24 mouse cellular contexts compared by ENCODE assay signal in the genomic region with DNA sequence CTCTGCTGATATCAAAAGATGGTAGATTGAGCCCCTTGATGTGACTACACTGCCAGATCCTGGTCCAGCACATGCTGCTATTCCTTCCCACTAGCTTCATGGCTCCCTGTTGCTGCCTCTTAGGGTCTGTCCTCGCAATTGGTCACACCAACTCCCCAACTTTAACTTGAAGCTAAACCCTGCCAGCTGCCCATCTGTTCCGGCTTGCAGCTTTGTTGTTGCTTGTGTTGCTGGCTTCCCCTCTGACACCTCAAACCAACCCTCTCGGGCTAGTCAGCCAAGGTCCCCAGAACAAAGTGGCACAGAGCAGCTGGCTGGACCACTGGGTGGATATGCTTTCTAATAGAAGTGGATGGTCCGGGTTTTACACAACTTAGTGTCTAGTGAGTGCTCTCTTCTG.
DNase-seq lines count a peak whose midpoint lies in the region; ATAC-seq and TF ChIP-seq lines count a peak whose summit lies in the region.
"Had no signal": no experiment of that assay in that cellular context is flagged by ENCODE, and none has a peak within 500 bp of the region (broad histone marks: within the 10 kb centered on the region; RNA-seq: fewer than 3 reads in every experiment).

No protein-coding gene starts in this region.

- H3K36me3 ChIP-seq in midbrain, postnatal 0 days (ENCODE audit: insufficient read depth, low read length), result peaks cover 21% of the 10 kb centered on the region
- no peaks in the 10 kb centered on the region for H3K36me3 ChIP-seq in midbrain, embryonic 11.5 days (ENCODE audit: control insufficient read depth, insufficient read depth, low read length)
- H3K36me3 ChIP-seq: embryonic facial prominence, embryonic 10.5 days; embryonic facial prominence, embryonic 12.5 days; forebrain, embryonic 15.5 days; G1E had no signal

- H3K4me2 ChIP-seq in midbrain, postnatal 0 days (ENCODE audit: low read depth, low read length, poor library complexity, severe bottlenecking), result no peak overlapping the region
- H3K4me2 ChIP-seq in midbrain, embryonic 11.5 days, result no peak overlapping the region
- H3K4me2 ChIP-seq: embryonic facial prominence, embryonic 12.5 days; forebrain, embryonic 13.5 days; forebrain, embryonic 15.5 days had no signal

- no peaks in the 10 kb centered on the region for H3K9me3 ChIP-seq in midbrain, postnatal 0 days (ENCODE audit: low read length)
- no peaks in the 10 kb centered on the region for H3K9me3 ChIP-seq in midbrain, embryonic 11.5 days (ENCODE audit: control insufficient read depth, low read length)
- H3K9me3 ChIP-seq: embryonic facial prominence, embryonic 10.5 days; embryonic facial prominence, embryonic 12.5 days; forebrain, embryonic 13.5 days; forebrain, embryonic 15.5 days had no signal

- H3K27me3 ChIP-seq in midbrain, postnatal 0 days (ENCODE audit: insufficient read depth, low read length), result no peaks in the 10 kb centered on the region
- H3K27me3 ChIP-seq in midbrain, embryonic 11.5 days (ENCODE audit: control insufficient read depth, insufficient read depth, low read length), result no peaks in the 10 kb centered on the region
- H3K27me3 ChIP-seq: CH12.LX; embryonic facial prominence, embryonic 12.5 days; forebrain, embryonic 13.5 days; forebrain, embryonic 15.5 days; Patski had no signal

- H3K9ac ChIP-seq in midbrain, postnatal 0 days (replicated peaks; ENCODE audit: low read length, poor library complexity, severe bottlenecking), result no peak overlapping the region
- no peak overlapping the region for H3K9ac ChIP-seq in midbrain, embryonic 11.5 days (ENCODE audit: low read length)
- H3K9ac ChIP-seq: embryonic facial prominence, embryonic 12.5 days; forebrain, embryonic 13.5 days; forebrain, embryonic 15.5 days; forebrain, postnatal 0 days had no signal

- 58% methylated on average over 4 of the region's 4 CpGs for WGBS in midbrain, postnatal 0 days
- WGBS in midbrain, embryonic 11.5 days, result 71% methylated on average over 4 of the region's 4 CpGs

- H3K4me3 ChIP-seq in layer of hippocampus, adult 2 months, result no peak overlapping the region
- no peak overlapping the region for H3K4me3 ChIP-seq in midbrain, postnatal 0 days (ENCODE audit: low read depth, low read length)
- no peak overlapping the region for H3K4me3 ChIP-seq in midbrain, embryonic 11.5 days (ENCODE audit: low read depth, low read length)
- H3K4me3 ChIP-seq: embryonic facial prominence, embryonic 10.5 days; embryonic facial prominence, embryonic 12.5 days; forebrain, embryonic 13.5 days; forebrain, embryonic 15.5 days had no signal

- no peak for TF ChIP-seq CTCF in layer of hippocampus, adult 2 months (conservative IDR thresholded peaks at IDR 0.05)
- TF ChIP-seq CTCF in midbrain, postnatal 0 days (IDR thresholded peaks at IDR 0.05), result no peak

- peak; percentile 53 to 67 for DNase-seq in cerebellum, postnatal 10 days
- DNase-seq in cerebellum, adult 11 months, result no peak
- DNase-seq in layer of hippocampus, adult 2 months (ENCODE audit: low spot score in 2 of 2), result no peak
- DNase-seq in layer of hippocampus, postnatal 36 days, result no peak
- DNase-seq in midbrain, postnatal 0 days (ENCODE audit: low spot score), result peak; percentile 65
- no peak for DNase-seq in midbrain, embryonic 11.5 days (ENCODE audit: low spot score, missing footprints)
- DNase-seq: adrenal gland, adult 8-10 months; adrenal gland, postnatal 14 days; adrenal gland, postnatal 36 days; B cell, adult 2 months; cerebellum, adult 18-20 months; cerebellum, adult 8-10 months; cerebellum, adult 9-11 months; cerebellum, postnatal 25 days; forebrain, postnatal 0 days had no signal

- peak overlapping the region; percentile 41; the same call in 1 of the 2 replicates for H3K27ac ChIP-seq in layer of hippocampus, adult 2 months
- no peak overlapping the region for H3K27ac ChIP-seq in midbrain, postnatal 0 days (ENCODE audit: low read depth, low read length)
- no peak overlapping the region for H3K27ac ChIP-seq in midbrain, embryonic 11.5 days (ENCODE audit: low read depth, low read length)
- H3K27ac ChIP-seq: embryonic facial prominence, embryonic 10.5 days; embryonic facial prominence, embryonic 12.5 days; forebrain, embryonic 13.5 days; forebrain, embryonic 15.5 days had no signal

- ATAC-seq in midbrain, postnatal 0 days (ENCODE audit: low FRiP score), result no peak
- no peak for ATAC-seq in midbrain, embryonic 11.5 days (ENCODE audit: low FRiP score)
- ATAC-seq: activated CD4-positive, CD25-positive, alpha-beta regulatory T cell, adult 4 months; CD4-positive, CD25-positive, alpha-beta regulatory T cell, adult 4 months; forebrain, embryonic 13.5 days; forebrain, embryonic 15.5 days; forebrain, postnatal 0 days; Patski had no signal

- no peaks in the 10 kb centered on the region; the same call in 1 of the 2 replicates for H3K4me1 ChIP-seq in midbrain, postnatal 0 days (ENCODE audit: insufficient read depth, low read length)
- H3K4me1 ChIP-seq in midbrain, embryonic 11.5 days (ENCODE audit: control insufficient read depth, insufficient read depth, low read length), result no peaks in the 10 kb centered on the region
- H3K4me1 ChIP-seq: embryonic facial prominence, embryonic 10.5 days; embryonic facial prominence, embryonic 12.5 days had no signal

Comparison
In these comparisons a context has a peak if more than half of its experiments do, and no peak if none do; other contexts are left out.
1. DNase-seq: peak in cerebellum, postnatal 10 days (2 of 2) and midbrain, postnatal 0 days (single experiment); none in cerebellum, adult 11 months (single experiment), layer of hippocampus, adult 2 months (0 of 2), layer of hippocampus, postnatal 36 days (0 of 2) and midbrain, embryonic 11.5 days (single experiment).